Mouse (Mus musculus): ENCODE results near the gene Crls1. TPM values are rescaled to one million over a fixed set of nuclear protein-coding genes. Genes with fewer than 3 reads are reported as not detected.
A peak's percentile ranks its signal among the peaks of the same experiment; 100 is the strongest.

The Crls1 gene
- polyA plus RNA-seq (2014; fragmentation: Nextera tagmentation; extraction: Ambion mirVana): 25.6 and 27.9 TPM in 2 replicates

DNA sequence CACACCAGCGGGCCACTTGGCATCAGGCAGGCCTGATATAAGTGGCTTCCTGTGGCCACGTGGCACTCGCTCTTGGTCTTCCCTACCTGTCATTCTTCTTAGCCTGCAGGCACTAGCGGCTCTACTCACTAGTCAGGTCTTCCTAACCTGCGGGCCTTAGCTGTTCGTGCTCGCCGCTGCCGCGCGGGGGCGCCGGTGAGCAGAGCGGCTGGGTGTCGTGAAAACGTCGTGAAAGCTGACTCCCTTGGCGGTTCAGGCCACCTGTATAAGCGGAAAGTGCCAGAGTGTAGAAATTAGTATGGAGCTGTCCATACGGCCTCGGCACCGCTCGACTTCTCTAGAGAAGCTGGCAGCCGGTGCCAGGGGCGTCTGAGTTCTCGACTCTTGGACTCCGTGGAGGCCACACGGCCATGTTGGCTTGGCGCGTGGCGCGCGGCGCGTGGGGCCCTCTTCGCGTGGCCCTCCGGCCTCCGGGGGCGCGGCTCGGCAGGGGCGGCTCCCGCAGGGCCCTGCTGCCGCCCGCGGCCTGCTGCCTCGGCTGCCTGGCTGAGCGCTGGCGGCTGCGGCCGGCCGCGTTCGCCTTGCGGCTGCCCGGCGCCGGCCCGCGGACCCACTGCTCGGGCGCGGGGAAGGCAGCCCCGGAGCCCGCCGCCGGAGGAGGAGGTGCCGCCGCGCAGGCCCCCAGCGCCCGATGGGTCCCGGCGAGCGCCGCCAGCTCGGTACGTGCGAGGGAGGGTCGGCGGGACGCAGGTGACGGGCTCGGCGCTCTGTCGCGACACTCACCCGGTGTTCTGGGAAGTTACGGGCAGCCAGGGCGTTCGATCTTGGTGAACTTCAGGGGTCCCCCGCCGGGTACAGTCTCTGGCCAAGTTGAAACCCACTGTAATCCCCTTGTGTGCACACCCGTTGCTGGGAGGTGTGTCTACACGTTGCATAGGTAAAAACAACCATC lies at the start of gene Crls1:
Gene Crls1 (plus strand): TSS at position 260 of the 952 bp plus-strand sequence.
- peak within 1 kb of the TSS; percentile 88 for H3K9ac ChIP-seq (ENCODE audit: low read length)
- peak within 1 kb of the TSS; percentile 62; the same call in 1 of the 2 replicates for H3K27ac ChIP-seq (ENCODE audit: low read depth, low read length)
- peak within 1 kb of the TSS; percentile 94 for H3K4me3 ChIP-seq (ENCODE audit: low read depth, low read length)
- DNase-seq (ENCODE audit: low spot score) (peak; percentile 96), ATAC-seq (ENCODE audit: insufficient read depth, low FRiP score, low TSS enrichment) (peak; percentile 93)
- H3K9me3 ChIP-seq (ENCODE audit: control insufficient read depth, low read length): no peaks in the 10 kb centered on the region
- H3K36me3 ChIP-seq (ENCODE audit: control insufficient read depth, insufficient read depth, low read length): no peaks in the 10 kb centered on the region; the same call in 1 of the 2 replicates
- WGBS: under 1% methylated on average over 68 of the region's 96 CpGs
- peaks cover 9% of the 10 kb centered on the region for H3K4me1 ChIP-seq (ENCODE audit: control insufficient read depth, insufficient read depth, low read length)
- H3K4me2 ChIP-seq (ENCODE audit: low read depth): peak within 1 kb of the TSS; percentile 80
- no peaks in the 10 kb centered on the region for H3K27me3 ChIP-seq (ENCODE audit: control insufficient read depth, insufficient read depth, low read length)

DNA sequence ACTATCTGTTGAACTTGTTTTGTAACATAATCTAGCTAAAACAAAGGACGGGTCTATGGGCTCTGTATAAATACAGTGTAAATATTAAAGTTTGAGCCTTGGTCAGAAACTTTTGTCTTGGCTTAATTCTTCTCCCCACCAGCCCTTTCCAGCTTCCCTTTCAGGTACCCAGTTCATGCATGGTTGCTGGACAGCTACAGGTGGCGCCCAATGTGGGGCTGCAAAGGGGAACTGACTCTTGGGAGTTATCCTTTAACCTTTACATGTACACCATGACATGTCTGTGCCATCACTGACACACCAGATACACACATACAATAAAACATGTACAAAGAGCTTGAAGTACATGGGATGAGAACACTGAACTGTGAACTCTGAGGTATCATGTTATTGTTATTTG lies 43.5 kb upstream of the Crls1 start:
- no peaks in the 10 kb centered on the region for H3K27me3 ChIP-seq (ENCODE audit: control insufficient read depth, insufficient read depth, low read length)
- H3K27ac ChIP-seq (ENCODE audit: low read depth, low read length): no peak overlapping the region
- WGBS: 97% methylated on average over 2 of the region's 2 CpGs
- H3K9ac ChIP-seq (ENCODE audit: low read length): no peak overlapping the region
- no peak overlapping the region for H3K4me3 ChIP-seq (ENCODE audit: low read depth, low read length)
- peaks cover 10% of the 10 kb centered on the region for H3K36me3 ChIP-seq (ENCODE audit: control insufficient read depth, insufficient read depth, low read length)
- ATAC-seq (ENCODE audit: insufficient read depth, low FRiP score, low TSS enrichment): no peak
- H3K4me1 ChIP-seq (ENCODE audit: control insufficient read depth, insufficient read depth, low read length): no peaks in the 10 kb centered on the region
- DNase-seq (ENCODE audit: low spot score): no peak
- H3K4me2 ChIP-seq (ENCODE audit: low read depth): no peak overlapping the region
- no peaks in the 10 kb centered on the region for H3K9me3 ChIP-seq (ENCODE audit: control insufficient read depth, low read length)

GRCm38 (mm10) chr2:132815608-132816314 lies 30.7 kb upstream of the Crls1 start, which contains the start of the genes Trmt6 and Mcm8:
TSS of gene Trmt6 (minus strand) at chr2:132816055.
TSS of gene Mcm8 (plus strand) at chr2:132816141.
- Histone ChIP-seq H3K27me3 (ENCODE audit: control insufficient read depth, insufficient read depth, low read length) (no peaks in the 10 kb centered on the region), H3K4me3 (ENCODE audit: low read depth, low read length) (peak within 1 kb of the TSS; percentile 81), H3K4me1 (ENCODE audit: control insufficient read depth, insufficient read depth, low read length) (peaks cover 10% of the 10 kb centered on the region; the same call in 1 of the 2 replicates), H3K9ac (ENCODE audit: low read length) (peak within 1 kb of the TSS; percentile 80), H3K4me2 (ENCODE audit: low read depth) (peak within 1 kb of the TSS; percentile 89), H3K27ac (ENCODE audit: low read depth, low read length) (peak within 1 kb of the TSS; percentile 75; the same call in 1 of the 2 replicates), H3K9me3 (ENCODE audit: control insufficient read depth, low read length) (no peaks in the 10 kb centered on the region), H3K36me3 (ENCODE audit: control insufficient read depth, insufficient read depth, low read length) (no peaks in the 10 kb centered on the region)
- DNase-seq (ENCODE audit: low spot score) (peak; percentile 96), ATAC-seq (ENCODE audit: insufficient read depth, low FRiP score, low TSS enrichment) (peak; percentile 99)
- WGBS: under 1% methylated on average over 59 of the region's 59 CpGs

- no peak overlapping the region for H3K4me2 ChIP-seq (ENCODE audit: low read depth)
Observed at GRCm38 (mm10) chr2:132841071-132841470, 5.4 kb upstream of the Crls1 start.

GRCm38 (mm10) chr2:132847581-132847980 lies 1.1 kb downstream of the Crls1 start:
- Histone ChIP-seq H3K27ac (ENCODE audit: low read depth, low read length) (no peak overlapping the region), H3K36me3 (ENCODE audit: control insufficient read depth, insufficient read depth, low read length) (no peaks in the 10 kb centered on the region; the same call in 1 of the 2 replicates), H3K9me3 (ENCODE audit: control insufficient read depth, low read length) (no peaks in the 10 kb centered on the region), H3K4me1 (ENCODE audit: control insufficient read depth, insufficient read depth, low read length) (peaks cover 9% of the 10 kb centered on the region), H3K9ac (ENCODE audit: low read length) (peak overlapping the region; percentile 88), H3K4me3 (ENCODE audit: low read depth, low read length) (peak overlapping the region; percentile 94), H3K4me2 (ENCODE audit: low read depth) (peak overlapping the region; percentile 80), H3K27me3 (ENCODE audit: control insufficient read depth, insufficient read depth, low read length) (no peaks in the 10 kb centered on the region)
- WGBS: 28% methylated on average over 7 of the region's 7 CpGs
- ATAC-seq (ENCODE audit: insufficient read depth, low FRiP score, low TSS enrichment): no peak
- DNase-seq (ENCODE audit: low spot score): no peak

More at GRCm38 (mm10) chr2:132841071-132841470, 5.4 kb upstream of the Crls1 start:
- Histone ChIP-seq H3K27ac (ENCODE audit: low read depth, low read length) (no peak overlapping the region), H3K27me3 (ENCODE audit: control insufficient read depth, insufficient read depth, low read length) (no peaks in the 10 kb centered on the region), H3K4me3 (ENCODE audit: low read depth, low read length) (no peak overlapping the region), H3K9me3 (ENCODE audit: control insufficient read depth, low read length) (no peaks in the 10 kb centered on the region), H3K9ac (ENCODE audit: low read length) (no peak overlapping the region), H3K36me3 (ENCODE audit: control insufficient read depth, insufficient read depth, low read length) (no peaks in the 10 kb centered on the region), H3K4me1 (ENCODE audit: control insufficient read depth, insufficient read depth, low read length) (no peaks in the 10 kb centered on the region)
- no peak for ATAC-seq (ENCODE audit: insufficient read depth, low FRiP score, low TSS enrichment)
- 95% methylated on average over 4 of the region's 4 CpGs for WGBS
- DNase-seq (ENCODE audit: low spot score): no peak

- Histone ChIP-seq H3K9me3 (ENCODE audit: control insufficient read depth, low read length) (no peaks in the 10 kb centered on the region), H3K36me3 (ENCODE audit: control insufficient read depth, insufficient read depth, low read length) (no peaks in the 10 kb centered on the region; the same call in 1 of the 2 replicates), H3K27ac (ENCODE audit: low read depth, low read length) (no peak overlapping the region), H3K4me2 (ENCODE audit: low read depth) (no peak overlapping the region), H3K27me3 (ENCODE audit: control insufficient read depth, insufficient read depth, low read length) (no peaks in the 10 kb centered on the region), H3K9ac (ENCODE audit: low read length) (no peak overlapping the region), H3K4me3 (ENCODE audit: low read depth, low read length) (no peak overlapping the region), H3K4me1 (ENCODE audit: control insufficient read depth, insufficient read depth, low read length) (peaks cover 9% of the 10 kb centered on the region)
- no peak for ATAC-seq (ENCODE audit: insufficient read depth, low FRiP score, low TSS enrichment)
- 89% methylated on average over 4 of the region's 4 CpGs for WGBS
- no peak for DNase-seq (ENCODE audit: low spot score)
Observed at GRCm38 (mm10) chr2:132848361-132848760, 1.9 kb downstream of the Crls1 start.

DNA sequence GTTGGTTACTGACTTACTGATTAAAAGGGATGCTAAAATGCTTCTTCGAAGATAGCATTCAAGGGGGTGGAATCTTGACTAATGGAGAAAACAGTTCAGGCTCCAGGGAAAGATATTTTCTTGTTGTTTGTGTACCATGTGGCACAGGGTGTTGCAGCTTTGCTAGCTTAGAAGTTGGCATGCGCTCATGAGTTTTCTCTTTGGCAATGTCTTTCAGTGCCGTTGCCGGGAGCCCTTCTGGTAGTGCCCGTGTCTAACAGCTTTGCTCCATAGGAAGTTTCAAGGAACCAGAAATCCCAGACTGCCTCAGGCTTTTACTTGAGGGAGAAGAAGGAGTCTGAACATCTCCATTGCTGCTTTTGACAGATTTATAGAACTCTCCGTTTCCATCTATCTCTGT lies 2.7 kb downstream of the Crls1 start:
- no peaks in the 10 kb centered on the region; the same call in 1 of the 2 replicates for H3K36me3 ChIP-seq (ENCODE audit: control insufficient read depth, insufficient read depth, low read length)

DNA sequence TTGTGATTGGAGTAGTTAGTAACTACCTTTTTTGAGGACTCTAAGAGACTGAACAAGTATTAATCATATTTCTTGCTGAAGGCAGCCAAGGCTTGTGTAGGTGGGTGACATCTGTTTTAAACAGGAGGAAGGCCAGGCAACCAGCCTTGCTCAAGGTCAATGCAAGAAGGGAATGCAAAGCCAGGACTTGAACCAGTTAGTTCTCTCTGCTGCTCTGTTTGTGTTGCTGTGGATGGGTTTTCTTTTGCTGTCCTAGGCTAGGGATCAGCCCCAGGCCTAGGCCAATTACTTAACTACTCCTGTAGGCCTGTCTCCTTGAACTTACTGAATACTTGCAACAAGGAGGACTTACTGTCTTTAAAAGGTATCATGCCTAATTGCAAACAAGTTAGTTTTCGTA lies 6.6 kb downstream of the Crls1 start:
- WGBS: 89% methylated on average over 1 of the region's 1 CpGs
- DNase-seq (ENCODE audit: low spot score) (no peak), ATAC-seq (ENCODE audit: insufficient read depth, low FRiP score, low TSS enrichment) (no peak)
- H3K27me3 ChIP-seq (ENCODE audit: control insufficient read depth, insufficient read depth, low read length): no peaks in the 10 kb centered on the region
- no peak overlapping the region for H3K9ac ChIP-seq (ENCODE audit: low read length)
- peaks cover 3% of the 10 kb centered on the region for H3K4me1 ChIP-seq (ENCODE audit: control insufficient read depth, insufficient read depth, low read length)
- H3K4me3 ChIP-seq (ENCODE audit: low read depth, low read length): no peak overlapping the region
- no peak overlapping the region for H3K27ac ChIP-seq (ENCODE audit: low read depth, low read length)
- no peaks in the 10 kb centered on the region; the same call in 1 of the 2 replicates for H3K36me3 ChIP-seq (ENCODE audit: control insufficient read depth, insufficient read depth, low read length)
- no peaks in the 10 kb centered on the region for H3K9me3 ChIP-seq (ENCODE audit: control insufficient read depth, low read length)
- H3K4me2 ChIP-seq (ENCODE audit: low read depth): no peak overlapping the region

More for the DNA sequence above, 2.7 kb downstream of the Crls1 start:
- Histone ChIP-seq H3K4me3 (ENCODE audit: low read depth, low read length) (no peak overlapping the region), H3K27ac (ENCODE audit: low read depth, low read length) (no peak overlapping the region), H3K4me1 (ENCODE audit: control insufficient read depth, insufficient read depth, low read length) (peaks cover 9% of the 10 kb centered on the region), H3K27me3 (ENCODE audit: control insufficient read depth, insufficient read depth, low read length) (no peaks in the 10 kb centered on the region), H3K4me2 (ENCODE audit: low read depth) (no peak overlapping the region), H3K9me3 (ENCODE audit: control insufficient read depth, low read length) (no peaks in the 10 kb centered on the region), H3K9ac (ENCODE audit: low read length) (no peak overlapping the region)
- DNase-seq (ENCODE audit: low spot score) (no peak), ATAC-seq (ENCODE audit: insufficient read depth, low FRiP score, low TSS enrichment) (no peak)
- WGBS: 91% methylated on average over 6 of the region's 6 CpGs

Measured in neural tube, embryonic 11.5 days (tissue).